20 mouse cellular contexts compared by ENCODE assay signal in the genomic region with DNA sequence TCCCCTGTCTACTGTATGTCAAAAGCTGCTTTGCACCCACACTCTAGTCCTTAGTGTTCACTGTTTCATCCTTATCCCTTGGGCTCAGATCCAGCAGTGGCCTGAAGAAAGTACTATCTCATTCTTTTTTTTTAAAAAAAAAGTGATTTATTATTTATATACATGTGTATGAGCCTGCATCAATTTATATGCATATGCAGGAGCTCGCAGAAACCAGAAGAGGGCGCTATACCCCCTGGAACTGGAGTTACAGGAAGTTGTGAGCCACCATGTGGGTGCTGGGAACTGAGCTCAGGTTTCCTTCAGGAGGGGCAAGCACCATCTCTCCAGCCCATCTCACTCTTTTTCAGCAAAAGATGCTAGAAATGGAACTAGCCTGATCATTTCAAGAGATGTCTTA.
DNase-seq lines count a peak whose midpoint lies in the region; ATAC-seq lines count a peak whose summit lies in the region.
"Had no signal": no experiment of that assay in that cellular context is flagged by ENCODE, and none has a peak within 500 bp of the region (broad histone marks: within the 10 kb centered on the region; RNA-seq: fewer than 3 reads in every experiment).

No protein-coding gene starts in this region.

- H3K36me3 ChIP-seq in heart, embryonic 11.5 days (ENCODE audit: control insufficient read depth, insufficient read depth, low read length): no peaks in the 10 kb centered on the region
- no peaks in the 10 kb centered on the region for H3K36me3 ChIP-seq in midbrain, embryonic 11.5 days (ENCODE audit: control insufficient read depth, insufficient read depth, low read length)
- H3K36me3 ChIP-seq in midbrain, embryonic 10.5 days: no peaks in the 10 kb centered on the region
- H3K36me3 ChIP-seq: limb, embryonic 13.5 days; liver, embryonic 15.5 days; stomach, embryonic 15.5 days had no signal

- no peaks in the 10 kb centered on the region for H3K4me1 ChIP-seq in heart, embryonic 11.5 days (ENCODE audit: control insufficient read depth, insufficient read depth, low read length)
- H3K4me1 ChIP-seq in midbrain, embryonic 11.5 days (ENCODE audit: control insufficient read depth, insufficient read depth, low read length): no peaks in the 10 kb centered on the region
- H3K4me1 ChIP-seq in midbrain, embryonic 10.5 days: no peaks in the 10 kb centered on the region
- H3K4me1 ChIP-seq: limb, embryonic 13.5 days; liver, embryonic 15.5 days; stomach, embryonic 15.5 days had no signal

- WGBS in heart, embryonic 11.5 days (ENCODE audit: insufficient replicate concordance): 67% methylated on average over 2 of the region's 2 CpGs
- 69% methylated on average over 2 of the region's 2 CpGs for WGBS in midbrain, embryonic 11.5 days
- WGBS in midbrain, embryonic 10.5 days: 71% methylated on average over 2 of the region's 2 CpGs

- H3K4me2 ChIP-seq in heart, embryonic 11.5 days: no peak overlapping the region
- H3K4me2 ChIP-seq in midbrain, embryonic 11.5 days: no peak overlapping the region
- H3K4me2 ChIP-seq: hindbrain, embryonic 14.5 days; limb, embryonic 13.5 days; liver, embryonic 15.5 days; stomach, embryonic 15.5 days had no signal

- H3K9me3 ChIP-seq in heart, embryonic 11.5 days (replicated peaks; ENCODE audit: control insufficient read depth, low read length): no peaks in the 10 kb centered on the region
- no peaks in the 10 kb centered on the region for H3K9me3 ChIP-seq in midbrain, embryonic 11.5 days (ENCODE audit: control insufficient read depth, low read length)
- H3K9me3 ChIP-seq in midbrain, embryonic 10.5 days (replicated peaks): no peaks in the 10 kb centered on the region
- H3K9me3 ChIP-seq: limb, embryonic 13.5 days; liver, embryonic 15.5 days; stomach, embryonic 15.5 days had no signal

- no peak overlapping the region for H3K27ac ChIP-seq in heart, embryonic 11.5 days (ENCODE audit: low read depth, low read length)
- no peak overlapping the region for H3K27ac ChIP-seq in midbrain, embryonic 11.5 days (ENCODE audit: low read depth, low read length)
- no peak overlapping the region for H3K27ac ChIP-seq in midbrain, embryonic 10.5 days (replicated peaks)
- H3K27ac ChIP-seq: hindbrain, embryonic 14.5 days; limb, embryonic 13.5 days; liver, embryonic 15.5 days; stomach, embryonic 15.5 days had no signal

- no peak for ATAC-seq in heart, embryonic 11.5 days (replicated peaks; ENCODE audit: insufficient number of reproducible peaks, low FRiP score, low TSS enrichment)
- ATAC-seq in midbrain, embryonic 11.5 days (ENCODE audit: low FRiP score): no peak
- ATAC-seq: forebrain, postnatal 0 days had no signal

- peak; percentile 67 for DNase-seq in heart, adult 11 months
- DNase-seq in midbrain, embryonic 11.5 days (ENCODE audit: low spot score, missing footprints): peak; percentile 2
- DNase-seq in midbrain, embryonic 10.5 days (ENCODE audit: low spot score): no peak
- peak; percentile 53 for DNase-seq in R1 (ENCODE audit: low read depth, low spot score)
- no peak for DNase-seq in urinary bladder, postnatal 36 days (ENCODE audit: low spot score in 2 of 2)
- no peak for DNase-seq in thymus, postnatal 14 days
- DNase-seq: cerebellum, adult 9-10 months; forebrain, postnatal 0 days; gastrocnemius, postnatal 10 days; heart, postnatal 10 days; kidney, adult 18-20 months; kidney, postnatal 25 days; layer of hippocampus, adult 9-11 months; lung, postnatal 14 days had no signal

- no peak overlapping the region for H3K4me3 ChIP-seq in heart, embryonic 11.5 days (ENCODE audit: low read depth, low read length)
- H3K4me3 ChIP-seq in midbrain, embryonic 11.5 days (ENCODE audit: low read depth, low read length): no peak overlapping the region
- H3K4me3 ChIP-seq in midbrain, embryonic 10.5 days: no peak overlapping the region
- H3K4me3 ChIP-seq: limb, embryonic 13.5 days; liver, embryonic 15.5 days; myocyte; stomach, embryonic 15.5 days had no signal

- peaks cover 22% of the 10 kb centered on the region for H3K27me3 ChIP-seq in heart, embryonic 11.5 days (ENCODE audit: control insufficient read depth, insufficient read depth, low read length)
- peaks cover 2% of the 10 kb centered on the region; the same call in 1 of the 2 replicates for H3K27me3 ChIP-seq in midbrain, embryonic 11.5 days (ENCODE audit: control insufficient read depth, insufficient read depth, low read length)
- H3K27me3 ChIP-seq in midbrain, embryonic 10.5 days (ENCODE audit: low read depth, poor library complexity, severe bottlenecking): peaks cover 30% of the 10 kb centered on the region

- H3K9ac ChIP-seq in heart, embryonic 11.5 days (ENCODE audit: low read depth, low read length): no peak overlapping the region
- H3K9ac ChIP-seq in midbrain, embryonic 11.5 days (ENCODE audit: low read length): no peak overlapping the region
- H3K9ac ChIP-seq: forebrain, postnatal 0 days; hindbrain, embryonic 14.5 days; limb, embryonic 13.5 days; liver, embryonic 15.5 days; stomach, embryonic 15.5 days had no signal

Comparison
In these comparisons a context has a peak if more than half of its experiments do, and no peak if none do; other contexts are left out.
1. DNase-seq: peak in heart, adult 11 months (single experiment), midbrain, embryonic 11.5 days (single experiment) and R1 (single experiment); none in midbrain, embryonic 10.5 days (single experiment), urinary bladder, postnatal 36 days (0 of 2) and thymus, postnatal 14 days (single experiment).